Comparison of ENCODE assay signal across 28 mouse cellular contexts in genomic region chr5:93002615-93003014, GRCm38 (mm10). TPM values are rescaled to one million over a fixed set of nuclear protein-coding genes. Genes with fewer than 3 reads are reported as not detected.
"Had no signal": no experiment of that assay in that cellular context is flagged by ENCODE, and none has a peak within 500 bp of the region (broad histone marks: within the 10 kb centered on the region; RNA-seq: fewer than 3 reads in every experiment).

No protein-coding gene starts in this region.

- H3K27ac ChIP-seq: kidney, embryonic 15.5 days; limb, embryonic 12.5 days; limb, embryonic 15.5 days; liver, embryonic 14.5 days had no signal

- H3K9me3 ChIP-seq: intestine, embryonic 15.5 days; kidney, embryonic 15.5 days; limb, embryonic 12.5 days; limb, embryonic 15.5 days had no signal

- H3K27me3 ChIP-seq: intestine, embryonic 15.5 days; kidney, embryonic 15.5 days; limb, embryonic 12.5 days; limb, embryonic 15.5 days had no signal

- ATAC-seq: intestine, embryonic 15.5 days; liver, postnatal 0 days had no signal

- H3K4me2 ChIP-seq: intestine, embryonic 15.5 days; kidney, embryonic 15.5 days; limb, embryonic 12.5 days; limb, embryonic 15.5 days; liver, embryonic 11.5 days; lung, embryonic 14.5 days; midbrain, embryonic 11.5 days had no signal

- H3K4me3 ChIP-seq: intestine, embryonic 15.5 days; kidney, embryonic 15.5 days; limb, embryonic 12.5 days; limb, embryonic 15.5 days had no signal

- DNase-seq: kidney, adult 8-10 months; kidney, postnatal 14 days; kidney, postnatal 4 days; layer of hippocampus, adult 9-11 months; left cerebral cortex, postnatal 4 days; liver, postnatal 0 days; lung, embryonic 14.5 days; lung, postnatal 10 days; lung, postnatal 4 days; midbrain, embryonic 14.5 days; right cerebral cortex, adult 18-20 months; right cerebral cortex, postnatal 14 days; right cerebral cortex, postnatal 4 days; spleen, adult 18-20 months; thymus, adult 2 months; thymus, postnatal 14 days; thymus, postnatal 4 days had no signal

- H3K9ac ChIP-seq: intestine, embryonic 15.5 days; kidney, embryonic 15.5 days; limb, embryonic 12.5 days; limb, embryonic 15.5 days; liver, embryonic 14.5 days; liver, postnatal 0 days; lung, embryonic 14.5 days had no signal

- H3K36me3 ChIP-seq: intestine, embryonic 15.5 days; kidney, embryonic 15.5 days; limb, embryonic 12.5 days; limb, embryonic 15.5 days had no signal

RNA-seq across cellular contexts. Expression of gene Sowahb, which starts 42.2 kb away (rescaled TPM):
- total RNA-seq: megakaryocyte progenitor cell, adult 5-6 weeks; megakaryocyte-erythroid progenitor cell, adult 5-6 weeks had no signal
- polyA plus RNA-seq: midbrain, embryonic 14.5 days; midbrain, postnatal 0 days; neural tube, embryonic 14.5 days had no signal
